Mouse (Mus musculus) adrenal gland, postnatal 4 days (tissue): Measurements from ENCODE around the gene Chrnb4. TPM values are rescaled to one million over a fixed set of nuclear protein-coding genes. Genes with fewer than 3 reads are reported as not detected.

ENCODE experiments used
- DNase-seq, 2 experiments: peaks; one replicate each; pipeline ENCODE4 v3.0.0; 2021 to 2022; ENCODE audit warnings: low spot score in 2 of 2, mixed read lengths in 2 of 2
- total RNA-seq, 2 experiments: library from RNA; stranded (reverse); gene quantifications; 2 replicates each; pipeline ENCODE4 v1.2.3; 2021

The Chrnb4 gene
- total RNA-seq, 2 experiments from 2014 or later = 7.9 to 11.5 TPM

DNA sequence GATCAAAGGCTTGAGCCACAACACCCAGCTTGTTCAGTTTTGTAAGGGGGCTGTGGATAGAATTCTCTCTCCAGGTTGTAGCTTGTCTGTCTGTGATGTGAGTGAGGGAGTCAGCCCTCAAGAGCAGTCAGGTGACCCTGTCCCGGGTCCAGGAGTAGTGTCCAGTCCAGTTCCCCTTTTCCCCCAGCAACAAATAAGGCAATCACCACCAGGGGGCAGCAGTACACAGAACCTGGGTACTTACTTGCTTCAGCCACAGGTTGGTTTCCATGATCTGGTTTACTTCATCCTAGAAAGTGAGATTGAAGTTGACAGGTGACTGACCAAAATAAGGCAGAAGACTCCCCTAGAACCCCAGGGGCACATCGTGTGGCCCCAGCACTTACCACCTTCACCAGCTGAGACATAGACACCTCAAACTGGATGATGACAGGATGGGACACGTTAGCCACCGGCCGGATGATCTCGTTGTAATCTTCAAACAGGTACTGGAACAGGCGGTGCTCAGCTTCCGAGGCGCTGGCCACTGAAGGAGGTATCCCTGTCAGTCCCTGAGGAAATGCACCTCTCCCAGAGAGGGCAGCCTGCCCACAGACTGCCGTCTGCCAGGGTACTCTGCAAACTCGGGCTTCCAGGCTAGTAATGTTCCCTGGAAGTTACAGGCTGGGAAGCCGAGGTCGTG, 24.5 kb downstream of the Chrnb4 start:
- DNase-seq = peak; percentile 57 to 75

- DNase-seq = no peak
Measured at GRCm38 (mm10) chr9:55023326-55023725, 25.3 kb downstream of the Chrnb4 start.

DNA sequence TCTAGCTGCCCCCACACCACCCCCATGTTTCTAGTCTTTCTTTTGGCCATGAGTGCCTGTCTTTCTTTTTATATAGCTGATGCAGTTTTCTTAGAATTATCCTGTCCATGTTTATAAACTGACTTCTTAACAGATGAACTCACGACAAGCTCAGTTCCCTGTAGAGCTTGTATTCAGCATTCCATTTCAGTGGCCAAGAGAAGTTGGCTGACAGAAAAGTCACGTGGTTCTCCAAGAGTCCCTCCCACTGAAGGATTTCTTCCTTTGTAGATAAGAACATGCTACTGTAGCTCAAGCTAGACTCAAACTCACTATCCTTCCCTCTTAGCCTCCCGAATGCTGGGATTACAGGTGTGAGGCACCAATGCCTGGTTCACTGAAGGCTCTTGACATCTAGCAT, 31.7 kb downstream of the Chrnb4 start:
- DNase-seq = no peak

DNA sequence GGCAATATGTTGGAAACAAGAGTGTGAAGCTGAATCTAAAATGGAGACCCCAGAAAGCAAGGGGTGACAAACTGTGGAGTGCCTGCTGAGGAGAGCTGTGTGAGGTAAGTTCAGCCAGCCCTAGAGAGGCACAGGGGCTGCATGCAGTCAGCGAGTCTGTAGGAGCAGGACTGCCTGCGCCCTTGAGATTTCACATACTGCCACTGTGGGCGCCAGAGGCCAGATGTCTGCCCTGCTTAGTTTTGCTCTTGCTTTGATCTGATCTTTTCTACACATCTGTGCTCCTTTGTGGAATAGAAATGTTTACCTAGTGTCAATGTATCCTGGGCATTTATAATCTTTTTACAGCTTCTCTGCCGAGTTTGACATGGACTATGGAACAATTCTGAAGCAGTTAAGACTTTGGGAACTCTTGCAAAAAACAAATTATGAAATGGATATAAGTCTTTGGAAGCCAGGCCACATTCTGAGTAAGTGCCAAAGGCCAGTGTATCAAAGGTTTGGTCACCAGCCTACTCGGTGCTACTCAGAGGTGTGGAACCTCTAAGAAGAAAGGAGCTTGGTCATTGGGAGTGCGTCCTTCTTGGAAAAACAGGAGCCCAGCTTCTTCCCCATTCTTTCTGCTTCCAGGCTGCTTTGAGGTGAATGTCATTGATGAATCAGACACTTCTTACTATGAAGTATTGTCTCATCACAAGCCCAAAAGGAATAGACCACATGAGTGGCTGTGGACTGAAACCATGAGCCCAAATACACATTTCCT, 37.8 kb downstream of the Chrnb4 start:
- DNase-seq = no peak

- no peak for DNase-seq
Measured at GRCm38 (mm10) chr9:55009692-55010091, 38.9 kb downstream of the Chrnb4 start.

GRCm38 (mm10) chr9:55003609-55004008, 45.0 kb downstream of the Chrnb4 start:
- DNase-seq = no peak

- no peak for DNase-seq
Measured at GRCm38 (mm10) chr9:54995645-54996044, 52.9 kb downstream of the Chrnb4 start.

DNA sequence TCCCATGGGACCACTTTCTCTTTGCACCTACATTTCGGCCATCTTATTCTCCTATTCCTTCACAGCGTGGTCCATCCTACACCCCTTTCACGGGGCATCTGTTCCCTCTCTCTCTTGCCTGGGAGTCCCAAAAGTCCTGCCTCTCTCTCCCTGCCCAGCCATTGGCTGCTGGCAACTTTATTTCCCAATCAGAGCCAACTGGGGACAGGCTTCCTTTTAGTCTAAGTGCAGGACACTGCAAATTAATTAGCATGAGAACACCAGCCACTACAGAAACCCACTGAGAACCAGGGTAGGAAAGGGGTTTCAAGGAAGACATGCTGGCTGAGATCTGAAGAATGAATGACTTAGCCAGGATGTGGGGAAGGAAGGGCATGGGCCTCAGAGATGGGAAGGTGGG, 54.2 kb downstream of the Chrnb4 start:
- no peak for DNase-seq

DNA sequence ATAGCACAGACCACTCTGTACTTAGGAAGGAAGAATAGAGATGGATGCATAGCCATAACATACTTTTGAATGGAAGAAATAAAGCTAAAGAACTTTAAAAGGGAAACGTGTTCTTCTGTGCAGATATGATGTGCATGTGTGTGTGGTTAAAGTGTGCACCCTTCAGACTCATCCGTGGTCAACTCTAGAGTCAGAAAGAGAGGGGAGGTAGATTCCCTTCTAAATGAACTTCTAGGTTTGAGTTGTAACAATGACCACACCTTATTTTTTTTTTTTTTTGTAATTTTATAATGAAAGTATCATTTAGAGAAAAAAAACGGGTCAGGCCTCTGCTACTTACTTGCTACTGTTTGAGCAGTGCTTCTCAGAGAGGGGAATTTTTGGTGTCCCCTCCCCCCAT, 58.2 kb downstream of the Chrnb4 start:
- DNase-seq = no peak

GRCm38 (mm10) chr9:54982401-54982800, 66.2 kb downstream of the Chrnb4 start:
- DNase-seq = no peak

- DNase-seq = no peak
Measured at GRCm38 (mm10) chr9:54981291-54982191, 67.0 kb downstream of the Chrnb4 start.

GRCm38 (mm10) chr9:54980674-54981073, 67.9 kb downstream of the Chrnb4 start, which contains the start of gene Chrna5:
Chrna5 (plus strand) TSS chr9:54980880.
- DNase-seq = no peak

Other genes starting within 250 kb of the Chrnb4 start
- 10 to 100 TPM; 65.8 to 68.0 TPM for gene Ireb2, start 185.0 kb downstream of the Chrnb4 start, total RNA-seq
- 1 to 10 TPM; 5.7 to 6.3 TPM for gene Hykk, start 131.5 kb downstream of the Chrnb4 start, total RNA-seq
- 100 to 1,000 TPM; 187 to 197 TPM for gene Psma4, start 98.0 kb downstream of the Chrnb4 start, total RNA-seq
- gene AY074887, start 97.8 kb downstream of the Chrnb4 start, total RNA-seq = under 1 TPM in 1 of 2 experiments, not detected in 1; 0.53 TPM
- gene Chrna5, start 67.9 kb downstream of the Chrnb4 start, total RNA-seq = 1 to 10 TPM; 2.4 to 3.5 TPM
- 10 to 100 TPM; 16.1 to 21.0 TPM for gene Chrna3, start 22.2 kb downstream of the Chrnb4 start, total RNA-seq
- 10 to 100 TPM; 40.4 to 45.1 TPM for gene Ube2q2, start 100.1 kb upstream of the Chrnb4 start, total RNA-seq
- 10 to 100 TPM; 32.6 to 34.8 TPM for gene Fbxo22, start 160.1 kb upstream of the Chrnb4 start, total RNA-seq